Mouse (Mus musculus): Measurements from ENCODE around the gene Cmtm6. TPM values are rescaled to one million over a fixed set of nuclear protein-coding genes. Genes with fewer than 3 reads are reported as not detected.

The Cmtm6 gene
- 25.8 TPM for polyA plus RNA-seq (2014; fragmentation: Illumina TruSeq; extraction: RNeasy Lipid Tissue Mini Kit (QIAGEN cat#74804); ENCODE audit: low read depth, low replicate concordance)

GRCm38 (mm10) chr9:114731011-114731755 lies at the start of gene Cmtm6:
Gene Cmtm6, plus strand, starts transcription at chr9:114731116.

GRCm38 (mm10) chr9:114688252-114688952 lies 42.5 kb upstream of the Cmtm6 start, which contains the start of gene Dync1li1:
Gene Dync1li1, plus strand, starts transcription at chr9:114688790.

GRCm38 (mm10) chr9:114781526-114782212 lies 50.8 kb downstream of the Cmtm6 start, which contains the start of gene Cmtm7:
Gene Cmtm7, minus strand, starts transcription at chr9:114781856.

Other genes starting within 250 kb of the Cmtm6 start
- gene Ccr4, start 226.2 kb upstream of the Cmtm6 start, polyA plus RNA-seq (2014; fragmentation: Illumina TruSeq; extraction: RNeasy Lipid Tissue Mini Kit (QIAGEN cat#74804); ENCODE audit: low read depth, low replicate concordance) = not detected
- not detected for gene C130032M10Rik, start 215.4 kb upstream of the Cmtm6 start, polyA plus RNA-seq (2014; fragmentation: Illumina TruSeq; extraction: RNeasy Lipid Tissue Mini Kit (QIAGEN cat#74804); ENCODE audit: low read depth, low replicate concordance)
- gene Trim71, start 166.7 kb upstream of the Cmtm6 start, polyA plus RNA-seq (2014; fragmentation: Illumina TruSeq; extraction: RNeasy Lipid Tissue Mini Kit (QIAGEN cat#74804); ENCODE audit: low read depth, low replicate concordance) = not detected
- gene Cnot10, start 90.9 kb upstream of the Cmtm6 start, polyA plus RNA-seq (2014; fragmentation: Illumina TruSeq; extraction: RNeasy Lipid Tissue Mini Kit (QIAGEN cat#74804); ENCODE audit: low read depth, low replicate concordance) = 27.2 TPM
- 47.1 TPM for gene Dync1li1, start 42.3 kb upstream of the Cmtm6 start, polyA plus RNA-seq (2014; fragmentation: Illumina TruSeq; extraction: RNeasy Lipid Tissue Mini Kit (QIAGEN cat#74804); ENCODE audit: low read depth, low replicate concordance)
- 22.8 TPM for gene Cmtm7, start 50.7 kb downstream of the Cmtm6 start, polyA plus RNA-seq (2014; fragmentation: Illumina TruSeq; extraction: RNeasy Lipid Tissue Mini Kit (QIAGEN cat#74804); ENCODE audit: low read depth, low replicate concordance)
- gene Cmtm8, start 113.0 kb downstream of the Cmtm6 start, polyA plus RNA-seq (2014; fragmentation: Illumina TruSeq; extraction: RNeasy Lipid Tissue Mini Kit (QIAGEN cat#74804); ENCODE audit: low read depth, low replicate concordance) = 19.1 TPM
- gene Gpd1l, start 202.9 kb downstream of the Cmtm6 start, polyA plus RNA-seq (2014; fragmentation: Illumina TruSeq; extraction: RNeasy Lipid Tissue Mini Kit (QIAGEN cat#74804); ENCODE audit: low read depth, low replicate concordance) = 43.2 TPM
- gene Osbpl10, start 247.5 kb downstream of the Cmtm6 start, polyA plus RNA-seq (2014; fragmentation: Illumina TruSeq; extraction: RNeasy Lipid Tissue Mini Kit (QIAGEN cat#74804); ENCODE audit: low read depth, low replicate concordance) = 2.5 TPM